Mouse (Mus musculus) left cerebral cortex, adult 11 months (tissue): Measurements from ENCODE around the gene Nsf.
"Not testable (repeated sequence)": the region's sequence is repeated elsewhere in the genome, so short reads cannot be mapped to it uniquely, and the experiment has no call there.

Source experiments
- DNase-seq: peaks from one replicate; pipeline ENCODE4 v3.0.0; 2022; ENCODE audit warnings: low spot score

Nsf gene

DNA sequence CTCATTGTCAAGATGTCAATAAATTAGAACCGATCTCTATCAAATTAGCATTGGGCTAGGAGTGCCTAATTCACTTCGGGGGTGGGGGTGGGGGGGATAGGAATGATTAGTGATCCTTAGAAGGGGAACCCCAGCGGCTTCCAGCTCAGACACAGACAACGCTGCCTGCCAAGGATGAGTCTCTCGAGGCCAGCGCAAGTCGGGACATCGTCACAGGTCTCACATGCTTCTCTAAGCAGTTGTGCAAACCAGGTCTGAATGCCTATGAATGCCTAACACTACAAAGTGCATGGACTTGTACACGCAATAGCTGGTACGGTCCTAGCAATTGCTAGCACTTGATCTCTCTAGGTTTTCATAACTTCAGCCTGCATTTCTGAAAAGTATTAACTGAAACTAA, 62.1 kb downstream of the Nsf start:
- DNase-seq: no peak

DNA sequence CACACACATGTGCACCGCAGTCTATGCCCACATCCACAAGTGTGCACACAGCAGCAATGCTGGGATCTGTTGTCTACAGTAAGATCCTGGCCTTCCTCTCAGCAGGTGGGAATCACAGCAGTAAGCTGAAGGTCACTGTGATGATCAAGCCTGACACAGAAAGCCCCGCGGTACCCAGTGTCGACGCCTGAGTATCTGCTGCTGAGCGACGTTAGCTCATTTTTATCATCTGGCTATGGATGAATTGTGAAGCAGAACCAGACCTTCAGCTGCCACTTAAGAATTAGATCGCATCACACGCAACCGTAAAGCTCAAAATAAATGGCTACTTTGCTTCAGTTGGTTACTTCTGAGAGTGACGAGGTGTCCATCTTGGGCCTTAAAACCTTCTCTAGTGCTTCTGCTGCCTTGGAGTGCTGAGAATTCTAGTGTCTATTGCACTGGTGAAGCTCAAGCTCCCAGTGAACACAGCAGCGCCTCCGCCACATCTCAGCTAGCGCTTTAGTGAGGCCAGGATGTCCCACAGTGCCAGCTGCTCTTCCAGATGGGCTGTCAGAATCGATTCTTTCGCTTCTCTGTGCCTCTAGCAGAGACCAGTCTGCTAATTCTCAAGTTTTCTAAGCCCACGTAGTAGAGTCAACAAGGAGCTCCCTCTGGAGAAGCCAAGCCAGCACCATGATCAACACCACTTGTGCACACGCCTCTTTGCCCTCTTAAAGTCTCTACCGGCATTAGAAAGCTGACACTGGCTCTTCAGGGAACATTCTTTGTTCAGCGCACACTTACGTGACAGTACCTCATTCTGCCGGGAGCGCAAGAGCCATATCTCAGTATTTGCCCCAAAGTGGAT, 63.3 kb downstream of the Nsf start:
- no peak for DNase-seq

- no peak for DNase-seq
Observed at GRCm38 (mm10) chr11:103887724-103888410, 66.0 kb downstream of the Nsf start.

DNA sequence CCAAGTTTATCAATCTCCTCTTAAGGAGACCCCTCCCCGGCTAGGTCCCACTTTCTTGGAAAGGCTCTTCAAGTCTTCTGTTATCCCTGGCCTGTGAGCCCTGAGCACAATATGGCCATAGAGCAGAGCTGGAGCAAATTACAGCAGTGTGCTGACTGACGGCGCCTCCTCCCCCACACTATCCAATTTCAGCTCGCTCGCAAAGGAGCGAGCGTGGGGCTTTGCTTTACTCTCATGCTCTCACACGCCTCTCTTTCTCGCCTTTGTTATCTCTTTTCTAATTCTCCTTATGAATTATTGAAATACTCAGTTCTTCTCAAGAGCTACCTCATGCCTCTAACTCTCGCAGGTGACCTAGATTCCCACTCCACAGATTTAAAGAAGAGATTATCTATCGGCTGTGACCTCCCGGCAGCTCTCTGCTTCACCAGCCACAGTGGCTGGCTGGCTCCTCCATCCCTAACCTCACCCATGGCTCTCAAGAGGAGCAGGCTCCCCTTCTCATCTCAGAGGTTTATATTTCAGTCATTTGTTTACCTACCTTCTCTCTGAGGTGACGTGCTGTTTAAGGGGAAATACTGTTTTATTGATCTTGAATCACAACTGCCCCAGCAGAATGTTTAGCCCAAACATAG, 69.0 kb downstream of the Nsf start:
- DNase-seq: peak; percentile 41

GRCm38 (mm10) chr11:103883793-103884192, 70.1 kb downstream of the Nsf start:
- no peak for DNase-seq

DNA sequence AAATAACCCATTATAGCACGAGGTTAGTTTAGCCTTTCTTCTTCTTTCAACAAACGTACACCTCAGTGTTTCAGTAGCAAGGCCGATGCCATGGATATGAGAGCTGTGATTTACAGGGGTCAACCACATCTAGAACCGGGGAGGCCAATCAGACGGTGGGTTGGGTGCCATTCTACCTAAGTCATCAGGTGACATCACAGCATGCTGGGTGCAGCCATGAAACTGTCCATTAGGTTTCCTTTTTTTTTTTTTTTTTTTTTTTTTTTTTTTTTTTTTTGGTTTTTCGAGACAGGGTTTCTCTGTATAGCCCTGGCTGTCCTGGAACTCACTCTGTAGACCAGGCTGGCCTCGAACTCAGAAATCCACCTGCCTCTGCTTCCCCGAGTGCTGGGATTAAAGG, 74.4 kb downstream of the Nsf start:
- not testable (repeated sequence) for DNase-seq

GRCm38 (mm10) chr11:103878441-103878840, 75.4 kb downstream of the Nsf start:
- DNase-seq: no peak

DNA sequence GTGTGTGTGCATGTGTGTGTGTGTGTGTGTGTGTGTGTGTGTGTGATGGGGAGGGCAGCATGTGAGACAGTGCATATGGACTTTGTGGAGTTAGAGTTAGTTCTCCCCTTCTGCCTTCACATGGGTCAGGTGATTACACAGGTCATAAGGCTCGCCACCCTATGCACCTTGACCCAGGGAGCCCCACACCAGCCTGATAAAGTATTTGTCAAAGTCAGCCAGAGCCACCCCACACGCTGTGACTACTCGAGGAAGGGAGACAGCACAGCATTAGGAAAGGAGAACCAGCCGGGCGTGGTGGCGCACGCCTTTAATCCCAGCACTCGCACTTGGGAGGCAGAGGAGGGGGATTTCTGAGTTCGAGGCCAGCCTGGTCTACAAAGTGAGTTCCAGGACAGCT, 83.5 kb downstream of the Nsf start:
- DNase-seq: no peak

DNA sequence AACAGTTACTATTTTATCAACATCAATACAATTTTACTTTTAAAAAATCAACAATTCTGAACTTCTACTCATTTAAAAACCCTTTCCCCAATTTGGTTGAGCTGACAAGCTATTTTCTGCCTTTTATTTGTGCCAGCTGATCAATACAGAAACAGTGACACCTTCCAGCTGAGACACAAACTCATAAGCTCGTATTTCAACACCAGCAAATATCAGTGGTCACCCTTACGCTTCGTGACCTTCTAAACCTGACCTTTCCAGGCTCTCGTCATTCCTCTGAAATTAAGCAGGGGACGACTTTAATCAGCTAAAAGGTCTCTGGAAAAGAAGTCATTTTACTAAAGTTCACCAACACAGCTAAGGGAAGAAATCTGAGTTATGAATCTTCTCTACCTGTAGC, 86.2 kb downstream of the Nsf start:
- no peak for DNase-seq

GRCm38 (mm10) chr11:103865346-103865745, 88.5 kb downstream of the Nsf start:
- no peak for DNase-seq

GRCm38 (mm10) chr11:103864486-103864885, 89.4 kb downstream of the Nsf start:
- DNase-seq: no peak

DNA sequence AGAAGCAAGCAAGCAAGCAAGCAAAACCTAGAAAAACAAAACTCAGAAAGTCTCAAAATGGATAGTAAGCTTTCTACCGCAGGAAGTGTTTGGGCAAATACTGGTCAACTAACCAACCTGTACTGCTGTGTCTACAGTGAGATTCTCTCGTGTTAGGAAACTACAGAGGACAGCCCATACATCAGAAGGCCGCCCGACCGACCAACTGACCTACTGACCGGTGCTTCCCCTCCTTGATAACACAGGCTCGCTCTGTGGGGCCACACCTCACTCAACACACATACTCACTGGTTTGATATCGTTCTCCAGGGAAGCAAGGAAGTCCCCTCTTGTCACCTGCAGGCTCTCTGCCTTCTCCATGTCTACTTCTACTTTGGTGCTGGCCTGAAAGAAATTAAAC, 90.9 kb downstream of the Nsf start:
- DNase-seq: no peak

DNA sequence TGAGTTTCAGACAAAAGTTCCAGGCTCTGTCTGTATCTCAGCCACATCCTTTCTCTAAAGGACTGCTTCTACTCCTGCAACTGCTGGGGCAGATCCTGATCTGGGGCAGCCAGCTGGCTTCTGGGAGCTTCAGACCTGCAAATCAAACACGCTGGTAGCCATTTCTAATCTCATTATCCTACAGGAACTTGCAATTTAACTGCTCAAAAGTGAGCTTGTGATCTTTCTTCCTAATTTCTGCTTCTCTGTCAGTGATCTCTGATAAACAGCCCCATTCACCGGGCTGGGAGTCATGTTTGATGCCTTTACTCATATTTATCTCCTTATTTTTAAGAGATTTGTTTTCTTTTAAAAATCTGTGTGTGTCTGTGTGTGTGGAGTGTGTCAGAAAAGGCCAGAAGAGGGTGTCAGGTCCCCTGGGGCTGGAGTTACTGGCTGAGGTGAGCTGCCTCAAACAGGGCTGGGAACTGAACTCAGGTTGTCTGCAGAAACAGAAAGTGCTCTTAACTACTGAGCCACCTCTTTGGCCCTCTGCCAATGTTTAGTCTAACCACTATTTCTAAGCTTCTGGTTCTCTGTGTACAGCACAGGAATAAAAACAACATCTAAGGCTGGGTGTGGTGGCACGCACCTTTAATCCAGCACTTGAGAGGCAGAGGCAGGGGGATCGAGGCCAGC, 93.8 kb downstream of the Nsf start:
- DNase-seq: no peak

- no peak for DNase-seq
Observed at GRCm38 (mm10) chr11:103858760-103859159, 95.1 kb downstream of the Nsf start.

GRCm38 (mm10) chr11:103856641-103857040, 97.2 kb downstream of the Nsf start:
- no peak for DNase-seq

GRCm38 (mm10) chr11:103854294-103854693, 99.6 kb downstream of the Nsf start:
- DNase-seq: no peak

- DNase-seq: no peak
Observed at GRCm38 (mm10) chr11:103853284-103853920, 100.5 kb downstream of the Nsf start.

DNA sequence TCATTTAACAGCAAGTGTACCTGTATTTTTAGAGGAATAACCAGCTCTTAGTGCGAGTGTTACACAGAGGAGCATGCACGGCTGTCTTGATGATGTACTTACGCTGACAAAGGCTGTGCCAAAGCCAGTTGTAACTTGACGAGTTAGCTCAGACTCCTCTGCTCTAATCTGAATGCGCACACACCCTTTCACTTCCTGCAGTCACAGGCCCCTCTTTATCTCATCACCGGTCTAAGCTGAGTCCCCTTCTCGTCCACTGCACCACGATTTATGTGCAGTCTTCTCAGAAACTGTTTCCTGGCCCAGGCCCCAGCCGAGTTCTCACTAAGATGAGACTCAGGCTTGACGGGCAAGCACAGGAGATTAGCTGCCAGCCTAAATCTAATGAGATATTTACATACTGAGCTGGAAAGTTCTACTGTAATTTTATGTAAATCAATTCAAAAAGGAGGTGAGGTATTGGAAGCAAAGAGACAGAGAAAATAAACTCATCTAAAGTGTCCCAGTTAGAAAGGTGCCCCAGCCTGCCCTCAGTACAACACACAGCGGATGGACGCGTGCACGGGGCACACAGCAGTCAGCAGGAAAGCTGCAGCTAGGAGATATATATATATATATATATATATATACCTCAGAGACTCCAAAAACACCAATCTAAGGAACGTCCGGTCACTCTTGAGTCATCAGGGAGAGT, 101.1 kb downstream of the Nsf start:
- DNase-seq: no peak

DNA sequence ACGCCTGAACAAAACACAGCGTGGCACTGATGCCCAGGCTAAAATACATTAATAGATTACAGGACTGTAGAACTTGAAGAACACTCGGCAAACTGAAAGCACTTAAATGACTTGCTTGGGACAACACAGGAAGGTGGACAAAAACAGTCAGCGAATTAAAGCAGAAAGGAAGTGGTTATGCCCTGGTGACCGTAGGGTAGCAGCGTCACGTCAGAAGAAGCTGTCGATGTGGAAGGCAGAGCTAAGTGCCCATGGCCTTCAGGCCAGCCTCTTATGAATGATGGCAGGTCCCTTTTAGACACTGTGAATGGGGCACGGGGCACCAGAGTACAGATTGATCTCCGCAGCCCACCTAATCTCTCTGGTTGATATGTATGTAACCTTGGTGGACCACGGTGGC, 105.6 kb downstream of the Nsf start:
- no peak for DNase-seq

GRCm38 (mm10) chr11:103840834-103841233, 113.0 kb downstream of the Nsf start:
- DNase-seq: no peak

DNA sequence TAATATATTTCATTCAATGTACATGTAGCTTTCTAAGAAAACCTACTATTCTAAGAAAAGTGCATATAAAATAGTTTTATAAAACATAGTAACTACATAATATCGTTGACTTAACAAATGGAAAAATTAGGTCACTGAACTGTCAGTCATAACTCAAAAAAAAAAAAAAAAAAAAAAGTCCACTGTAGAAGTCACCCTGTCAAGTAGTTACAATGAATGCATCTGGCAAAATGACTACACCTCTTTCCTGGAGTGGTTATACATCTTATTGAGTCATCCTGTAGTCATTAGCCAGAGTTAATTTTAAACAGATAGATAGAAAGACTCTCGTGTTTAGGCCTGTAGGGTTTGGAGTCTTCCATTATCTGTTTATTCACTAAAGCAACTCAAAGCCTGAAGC, 114.9 kb downstream of the Nsf start:
- DNase-seq: no peak
